Comparison of ENCODE assay signal across 10 mouse cellular contexts in genomic region chr7:142523200-142523990, GRCm38 (mm10). TPM values are rescaled to one million over a fixed set of nuclear protein-coding genes. Genes with fewer than 3 reads are reported as not detected.
DNase-seq lines count a peak whose midpoint lies in the region; ATAC-seq and TF ChIP-seq lines count a peak whose summit lies in the region.
"Had no signal": no experiment of that assay in that cellular context is flagged by ENCODE, and none has a peak within 500 bp of the region (broad histone marks: within the 10 kb centered on the region; RNA-seq: fewer than 3 reads in every experiment).

No protein-coding gene starts in this region.

- no peak overlapping the region for H3K27ac ChIP-seq in gastrocnemius, adult 2 months
- H3K27ac ChIP-seq in lung, embryonic 15.5 days: peak overlapping the region; percentile 58
- peak overlapping the region; percentile 89 for H3K27ac ChIP-seq in limb, embryonic 12.5 days
- H3K27ac ChIP-seq in stomach, postnatal 0 days (replicated peaks): peak overlapping the region; percentile 25

- no peak for ATAC-seq in lung, embryonic 15.5 days (ENCODE audit: borderline replicate concordance, extremely low read depth, low FRiP score, low TSS enrichment)
- ATAC-seq in limb, embryonic 12.5 days (ENCODE audit: insufficient number of reproducible peaks, insufficient read depth, low FRiP score, low TSS enrichment, low read depth): no peak
- no peak for ATAC-seq in stomach, postnatal 0 days (ENCODE audit: low FRiP score, low TSS enrichment)

- H3K27me3 ChIP-seq in lung, embryonic 15.5 days: no peaks in the 10 kb centered on the region
- H3K27me3 ChIP-seq in limb, embryonic 12.5 days: no peaks in the 10 kb centered on the region
- H3K27me3 ChIP-seq in stomach, postnatal 0 days (ENCODE audit: control insufficient read depth, insufficient read depth, low read length): no peaks in the 10 kb centered on the region

- no peak overlapping the region for H3K4me2 ChIP-seq in lung, embryonic 15.5 days
- no peak overlapping the region for H3K4me2 ChIP-seq in limb, embryonic 12.5 days
- no peak overlapping the region for H3K4me2 ChIP-seq in stomach, postnatal 0 days (replicated peaks; ENCODE audit: low read depth)

- no peak for TF ChIP-seq CTCF in gastrocnemius, adult 2 months (IDR thresholded peaks at IDR 0.05)
- no peak for TF ChIP-seq CTCF in stomach, postnatal 0 days (IDR thresholded peaks at IDR 0.05; ENCODE audit: low read depth)

- no peak overlapping the region for H3K9ac ChIP-seq in lung, embryonic 15.5 days
- H3K9ac ChIP-seq in limb, embryonic 12.5 days (replicated peaks): no peak overlapping the region
- H3K9ac ChIP-seq in stomach, postnatal 0 days (ENCODE audit: low read length): peak overlapping the region; percentile 23; the same call in 1 of the 2 replicates

- intact Hi-C loops in gastrocnemius, adult 2 months (cut with DNase I): loop anchor here (5.0 kb wide), 2 partner anchors 59 to 149 kb away; no protein-coding TSS in a partner anchor

- peak; percentile 35 for DNase-seq in gastrocnemius, adult 2 months
- DNase-seq in gastrocnemius, postnatal 4 days (ENCODE audit: low spot score in 2 of 2): no peak
- DNase-seq in lung, postnatal 25 days (ENCODE audit: low spot score): no peak
- no peak for DNase-seq in stomach, postnatal 0 days (ENCODE audit: low spot score)
- no peak for DNase-seq in cerebellum, adult 8-10 months
- DNase-seq in c-Kit-positive CD71-positive TER-119-positive erythroid progenitor cells, embryonic 14.5 days (ENCODE audit: low spot score): no peak
- DNase-seq: gastrocnemius, postnatal 36 days; layer of hippocampus, postnatal 36 days had no signal

- TF ChIP-seq EP300 in stomach, postnatal 0 days (optimal IDR thresholded peaks at IDR 0.05): no peak

- H3K4me3 ChIP-seq in gastrocnemius, adult 2 months: no peak overlapping the region
- no peak overlapping the region for H3K4me3 ChIP-seq in lung, embryonic 15.5 days
- H3K4me3 ChIP-seq in limb, embryonic 12.5 days (replicated peaks): no peak overlapping the region
- H3K4me3 ChIP-seq in stomach, postnatal 0 days (ENCODE audit: low read depth, low read length): no peak overlapping the region

- H3K9me3 ChIP-seq in lung, embryonic 15.5 days: no peaks in the 10 kb centered on the region
- no peaks in the 10 kb centered on the region for H3K9me3 ChIP-seq in limb, embryonic 12.5 days
- no peaks in the 10 kb centered on the region for H3K9me3 ChIP-seq in stomach, postnatal 0 days (ENCODE audit: control insufficient read depth, low read length)

- peaks cover 52% of the 10 kb centered on the region for H3K4me1 ChIP-seq in lung, embryonic 15.5 days
- H3K4me1 ChIP-seq in limb, embryonic 12.5 days (replicated peaks): peaks cover 56% of the 10 kb centered on the region
- H3K4me1 ChIP-seq in stomach, postnatal 0 days (replicated peaks; ENCODE audit: control insufficient read depth, insufficient read depth): peaks cover 4% of the 10 kb centered on the region; the same call in 1 of the 2 replicates

- no peaks in the 10 kb centered on the region for H3K36me3 ChIP-seq in lung, embryonic 15.5 days
- no peaks in the 10 kb centered on the region for H3K36me3 ChIP-seq in limb, embryonic 12.5 days
- no peaks in the 10 kb centered on the region for H3K36me3 ChIP-seq in stomach, postnatal 0 days (ENCODE audit: control insufficient read depth, insufficient read depth, low read length)

- 30% methylated on average over 17 of the region's 17 CpGs for WGBS in lung, embryonic 15.5 days
- 27% methylated on average over 17 of the region's 17 CpGs for WGBS in limb, embryonic 12.5 days
- whole genome bisulfite sequencing in stomach, postnatal 0 days: 45% methylated on average over 17 of the region's 17 CpGs

RNA-seq across cellular contexts. Expression of gene Mrpl23, which starts 9.1 kb away (rescaled TPM):
- total RNA-seq in gastrocnemius, adult 2 months (2021): 1 to 10 TPM in 1 of 2 experiments, under 1 TPM in 1; 0.89 to 1.4 TPM
- total RNA-seq in gastrocnemius, postnatal 4 days (2021): 1 to 10 TPM; 6.3 to 9.4 TPM
- polyA plus RNA-seq in lung, embryonic 15.5 days (2015; fragmentation: Nextera tagmentation; extraction: Ambion mirVana): 22.8 and 28.3 TPM in 2 replicates
- 29.4 and 33.3 TPM in 2 replicates for polyA plus RNA-seq in limb, embryonic 12.5 days (2016; fragmentation: Nextera tagmentation; extraction: Ambion mirVana)
- polyA plus RNA-seq in stomach, postnatal 0 days (2015; fragmentation: Nextera tagmentation; extraction: Ambion mirVana): 17.7 and 19.4 TPM in 2 replicates

RNA-seq across cellular contexts. Expression of gene Tnnt3, which starts 24.8 kb away (rescaled TPM):
- over 10,000 TPM; 28,899 to 38,022 TPM for total RNA-seq in gastrocnemius, adult 2 months (2021)
- over 10,000 TPM in 1 of 2 experiments, 1,000 to 10,000 TPM in 1; 9,881 to 10,830 TPM for total RNA-seq in gastrocnemius, postnatal 4 days (2021)
- 2.5 and 5.1 TPM in 2 replicates for polyA plus RNA-seq in lung, embryonic 15.5 days (2015; fragmentation: Nextera tagmentation; extraction: Ambion mirVana)
- polyA plus RNA-seq in limb, embryonic 12.5 days (2016; fragmentation: Nextera tagmentation; extraction: Ambion mirVana): 14.3 and 17.3 TPM in 2 replicates
- 8.0 and 11.7 TPM in 2 replicates for polyA plus RNA-seq in stomach, postnatal 0 days (2015; fragmentation: Nextera tagmentation; extraction: Ambion mirVana)
- total RNA-seq: layer of hippocampus, postnatal 36 days had no signal
